Mouse (Mus musculus): ENCODE results near the gene Slc25a10. TPM values are rescaled to one million over a fixed set of nuclear protein-coding genes. Genes with fewer than 3 reads are reported as not detected.
A peak's percentile ranks its signal among the peaks of the same experiment; 100 is the strongest.

The Slc25a10 gene
- total RNA-seq (2021) = 10 to 100 TPM; 18.4 to 20.5 TPM

DNA sequence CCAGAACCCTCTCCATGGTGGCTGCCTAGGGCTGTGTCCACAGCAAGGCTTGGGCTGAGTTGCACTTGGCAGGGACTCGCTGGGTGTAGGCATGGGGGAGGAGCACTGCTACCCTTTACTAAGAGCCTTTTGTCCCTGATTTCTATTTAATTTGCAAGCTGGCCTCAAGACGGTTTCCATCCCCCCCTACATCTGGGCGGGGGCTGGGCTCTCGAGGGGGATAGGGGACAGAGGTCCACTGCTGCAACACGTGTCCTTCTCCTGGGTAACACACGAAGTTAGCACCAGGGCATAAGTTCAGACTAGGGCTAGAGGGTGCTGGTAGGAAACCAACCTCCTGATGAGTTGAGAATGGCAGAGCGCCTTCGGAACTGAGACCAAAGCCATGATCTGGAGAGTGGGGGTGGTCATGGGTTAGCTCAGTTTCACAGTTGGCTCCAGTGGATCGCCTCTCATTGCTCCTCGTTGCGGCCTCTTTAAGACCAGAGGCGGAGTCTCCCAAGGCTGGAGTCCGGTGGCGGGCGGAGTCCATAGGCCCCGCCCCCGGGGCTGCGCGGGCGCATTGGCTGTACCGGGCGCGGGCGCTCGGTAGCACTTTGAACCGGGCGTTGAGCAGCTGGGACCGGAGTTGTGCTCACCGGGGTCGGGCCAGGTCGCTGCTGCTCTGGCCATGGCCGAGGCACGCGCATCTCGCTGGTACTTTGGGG lies at the start of gene Slc25a10:
Slc25a10 (plus strand) TSS at position 524 of the 707 bp plus-strand sequence.
- intact Hi-C loops (cut with DNase I) = no loop called here
- DNase-seq (ENCODE audit: low spot score in 2 of 2) = peak; percentile 90 to 91

GRCm38 (mm10) chr11:120442344-120442743 lies 49.3 kb upstream of the Slc25a10 start, which contains the start of gene Tspan10:
Gene Tspan10, plus strand, starts transcription at chr11:120442644.
- DNase-seq (ENCODE audit: low spot score in 2 of 2) = no peak
- intact Hi-C loops (cut with DNase I) = no loop called here

DNA sequence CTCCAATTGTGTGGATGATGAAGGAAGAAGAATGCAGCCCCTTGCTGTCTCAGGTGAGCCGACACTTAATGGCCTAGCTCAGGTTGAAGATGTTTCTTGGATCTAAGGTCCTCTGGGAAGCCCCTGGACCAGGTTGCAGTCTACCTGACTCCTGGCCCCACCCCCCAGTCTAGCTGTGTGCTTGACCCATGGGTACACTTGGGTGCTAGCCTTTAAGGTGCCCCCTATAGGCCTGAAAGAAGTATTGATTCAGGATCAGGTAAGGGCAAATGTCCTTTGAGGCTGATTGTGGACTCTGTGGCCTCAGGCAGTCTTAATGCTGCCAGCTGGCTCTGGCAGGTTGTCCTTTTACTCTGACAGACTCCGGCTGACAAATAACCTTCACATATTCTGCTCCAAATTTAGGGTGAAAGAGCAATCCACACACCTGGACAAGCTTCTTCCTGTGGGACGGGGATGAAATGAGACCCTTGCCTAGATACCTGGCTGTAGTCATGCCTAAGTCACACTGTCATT lies 48.8 kb upstream of the Slc25a10 start:
- no peak for DNase-seq (ENCODE audit: low spot score in 2 of 2)
- intact Hi-C loops (cut with DNase I) = no loop called here

GRCm38 (mm10) chr11:120444106-120444505 lies 47.5 kb upstream of the Slc25a10 start:
- no peak for DNase-seq (ENCODE audit: low spot score in 2 of 2)

GRCm38 (mm10) chr11:120445475-120445874 lies 46.2 kb upstream of the Slc25a10 start:
- intact Hi-C loops (cut with DNase I) = no loop called here
- DNase-seq (ENCODE audit: low spot score in 2 of 2) = no peak

More at GRCm38 (mm10) chr11:120444106-120444505, 47.5 kb upstream of the Slc25a10 start:
- intact Hi-C loops (cut with DNase I) = no loop called here

- DNase-seq (ENCODE audit: low spot score in 2 of 2) = no peak
- intact Hi-C loops (cut with DNase I) = no loop called here
Measured at GRCm38 (mm10) chr11:120447179-120447578, 44.5 kb upstream of the Slc25a10 start.

DNA sequence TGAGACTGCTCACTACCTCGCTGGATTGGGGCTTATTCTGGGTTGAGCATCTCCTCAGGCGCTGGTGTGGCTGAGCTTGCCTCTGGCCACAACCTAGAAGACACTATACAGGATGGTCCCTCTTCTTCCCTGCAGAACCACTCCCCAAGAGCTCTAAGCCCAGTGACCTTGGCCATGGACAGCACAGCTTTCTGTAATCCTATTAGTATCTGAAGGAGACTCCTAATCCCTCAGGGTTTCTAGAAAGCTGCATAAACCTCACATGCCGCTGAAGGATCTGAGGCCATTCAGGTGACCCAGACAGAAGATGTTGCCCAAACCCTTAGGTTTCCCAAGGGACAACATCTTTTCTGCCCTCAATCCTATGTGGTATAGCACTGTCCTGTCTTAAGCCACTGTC lies 39.4 kb upstream of the Slc25a10 start:
- DNase-seq (ENCODE audit: low spot score in 2 of 2) = no peak
- intact Hi-C loops (cut with DNase I) = no loop called here

GRCm38 (mm10) chr11:120453306-120453705 lies 38.3 kb upstream of the Slc25a10 start, which contains the start of gene Pde6g:
Gene Pde6g, minus strand, starts transcription at chr11:120453500.
- intact Hi-C loops (cut with DNase I) = no loop called here
- DNase-seq (ENCODE audit: low spot score in 2 of 2) = no peak

DNA sequence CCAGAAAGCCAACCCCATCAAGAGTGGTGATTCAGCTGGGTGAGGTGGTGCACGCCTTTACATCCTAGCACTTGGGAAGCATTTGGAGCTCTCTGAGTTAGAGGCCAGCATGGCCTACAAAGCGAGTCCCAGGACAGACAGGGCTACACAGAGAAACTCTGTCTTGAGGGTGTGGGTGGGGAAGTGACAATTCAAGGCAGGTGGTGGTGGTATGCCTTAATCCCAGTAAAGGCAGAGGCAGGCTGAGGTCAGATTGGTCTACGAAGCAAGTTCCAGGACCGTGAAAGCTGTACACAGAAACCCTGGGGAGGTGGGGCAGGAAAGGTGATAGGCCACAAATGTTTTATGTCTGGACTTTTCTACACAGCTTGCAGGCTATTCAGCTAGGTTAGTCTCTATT lies 36.7 kb upstream of the Slc25a10 start:
- no peak for DNase-seq (ENCODE audit: low spot score in 2 of 2)
- intact Hi-C loops (cut with DNase I) = no loop called here

DNA sequence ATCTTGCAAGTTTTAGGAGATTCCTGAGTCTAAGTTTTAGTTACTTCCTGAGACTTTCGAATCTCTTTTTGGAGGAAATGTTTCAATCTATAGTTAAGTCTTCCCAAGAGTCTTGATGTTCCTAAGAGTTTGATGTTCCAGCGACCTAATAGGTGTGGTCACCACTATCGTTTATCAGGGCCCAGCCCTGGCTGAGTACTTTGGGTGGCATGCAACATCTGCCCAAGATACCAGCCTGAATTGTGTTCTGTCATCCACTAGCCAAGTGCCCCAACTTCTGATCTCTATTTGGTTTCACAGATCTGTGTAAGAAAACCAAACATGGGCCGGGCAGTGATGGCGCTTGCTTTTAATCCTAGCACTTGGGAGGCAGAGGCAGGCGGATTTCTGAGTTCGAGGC lies 36.2 kb upstream of the Slc25a10 start:
- DNase-seq (ENCODE audit: low spot score in 2 of 2) = no peak
- intact Hi-C loops (cut with DNase I) = no loop called here

- intact Hi-C loops (cut with DNase I) = no loop called here
- DNase-seq (ENCODE audit: low spot score in 2 of 2) = no peak
Measured at GRCm38 (mm10) chr11:120457370-120457769, 34.3 kb upstream of the Slc25a10 start.

DNA sequence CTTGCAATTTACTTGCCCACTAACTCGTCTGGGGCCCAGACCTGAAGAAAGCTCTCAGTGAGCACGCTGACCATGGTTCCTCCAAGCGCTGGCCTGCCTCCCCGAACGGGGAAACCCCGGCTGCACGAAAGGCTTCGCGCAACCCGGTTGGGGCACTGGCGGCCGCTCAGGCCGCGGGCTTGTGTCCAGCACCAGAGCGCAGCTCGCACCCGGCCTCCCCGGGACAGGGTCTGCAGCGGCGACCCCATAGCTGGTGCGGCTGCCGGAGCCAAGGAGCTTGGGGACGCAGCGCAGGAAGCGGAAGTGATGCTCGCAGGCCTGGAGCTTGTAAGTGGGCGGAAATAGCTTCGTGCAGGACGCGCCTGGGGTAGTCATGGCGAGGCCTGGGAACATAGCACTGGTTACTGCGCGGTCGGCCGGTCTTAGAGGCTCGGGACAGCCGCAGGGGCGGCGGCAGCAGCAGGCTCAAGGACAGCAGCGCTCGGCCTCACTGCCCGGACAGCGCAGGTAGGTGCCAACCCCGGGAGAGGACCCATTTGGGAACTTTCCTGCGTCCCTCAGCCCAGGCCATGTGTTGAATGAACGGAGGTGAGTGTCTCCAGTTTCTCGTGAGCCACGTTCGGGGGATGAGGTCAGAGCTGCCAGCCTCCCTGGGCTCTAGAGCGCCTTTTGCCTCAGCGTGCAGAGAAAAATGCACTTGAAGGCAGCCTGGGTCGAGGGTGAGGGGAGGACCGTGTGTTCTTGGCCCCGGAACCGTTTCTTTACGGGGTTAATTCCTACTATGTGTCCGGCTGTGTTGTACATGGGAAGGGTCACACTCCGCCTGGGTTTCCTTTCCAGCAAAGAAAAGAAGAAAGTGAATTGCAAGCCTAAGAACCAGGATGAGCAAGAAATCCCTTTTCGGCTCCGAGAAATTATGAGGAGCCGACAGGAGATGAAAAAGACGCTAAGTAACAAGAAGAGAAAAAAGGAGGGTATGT lies 33.6 kb upstream of the Slc25a10 start, which contains the start of the genes Oxld1 and Ccdc137:
Oxld1 (minus strand) TSS at position 297 of the 980 bp plus-strand sequence.
Ccdc137 (plus strand) TSS at position 344 of the 980 bp plus-strand sequence.
- intact Hi-C loops (cut with DNase I) = loop anchor here (1.0 kb wide), 1 partner anchor 21 kb away; the partner anchor contains the start of gene Nploc4
- DNase-seq (ENCODE audit: low spot score in 2 of 2) = peak; percentile 83

DNA sequence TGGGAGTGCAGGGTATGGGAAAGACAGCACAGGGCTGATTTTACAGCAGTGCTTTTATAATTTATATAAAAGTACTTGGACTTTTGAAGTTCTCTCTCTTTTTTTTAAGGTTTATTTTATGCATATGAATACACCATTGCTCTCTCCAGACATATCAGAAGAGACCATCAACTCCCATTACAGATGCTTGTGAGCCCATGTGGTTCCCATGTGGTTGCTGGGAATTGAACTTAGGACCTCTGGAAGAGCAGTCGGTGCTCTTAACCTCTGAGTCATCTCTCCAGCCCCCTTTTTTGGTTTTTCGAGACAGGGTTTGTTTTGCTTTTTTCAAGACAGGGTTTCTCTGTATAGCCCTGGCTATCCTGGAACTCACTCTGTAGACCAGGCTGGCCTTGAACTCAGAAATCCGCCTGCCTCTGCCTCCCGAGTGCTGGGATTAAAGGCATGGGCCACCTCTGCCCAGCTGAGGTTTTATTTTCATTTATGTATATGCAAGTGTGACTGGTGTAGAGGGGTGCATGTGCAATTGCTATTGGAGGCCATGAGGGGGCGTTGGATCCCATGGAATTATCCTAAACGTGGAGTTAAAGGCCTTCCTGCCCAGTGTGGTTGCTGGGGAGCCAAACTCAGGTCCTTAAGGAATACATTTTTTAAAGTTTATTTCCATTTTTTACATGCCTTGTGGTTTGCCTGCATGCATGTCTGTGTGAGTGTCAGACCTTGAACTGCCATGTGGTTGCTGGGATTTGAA lies 32.6 kb upstream of the Slc25a10 start:
- DNase-seq (ENCODE audit: low spot score in 2 of 2) = no peak
- intact Hi-C loops (cut with DNase I) = loop anchor here (1.0 kb wide), 1 partner anchor 22 kb away; the partner anchor contains the start of gene Nploc4

GRCm38 (mm10) chr11:120463536-120463935 lies 28.1 kb upstream of the Slc25a10 start:
- DNase-seq (ENCODE audit: low spot score in 2 of 2) = no peak
- intact Hi-C loops (cut with DNase I) = no loop called here

- DNase-seq (ENCODE audit: low spot score in 2 of 2) = no peak
- intact Hi-C loops (cut with DNase I) = no loop called here
Measured at GRCm38 (mm10) chr11:120464365-120464764, 27.3 kb upstream of the Slc25a10 start.

GRCm38 (mm10) chr11:120465521-120465920 lies 26.1 kb upstream of the Slc25a10 start:
- intact Hi-C loops (cut with DNase I) = no loop called here

GRCm38 (mm10) chr11:120467051-120467735 lies 24.4 kb upstream of the Slc25a10 start, which contains the start of gene Arl16:
Gene Arl16, minus strand, starts transcription at chr11:120467607.
- intact Hi-C loops (cut with DNase I) = loop anchor here (1.0 kb wide), 1 partner anchor 17 kb away; the partner anchor contains the start of gene Mrpl12
- peak; percentile 94 to 98 for DNase-seq (ENCODE audit: low spot score in 2 of 2)

More at GRCm38 (mm10) chr11:120465521-120465920, 26.1 kb upstream of the Slc25a10 start:
- no peak for DNase-seq (ENCODE audit: low spot score in 2 of 2)

DNA sequence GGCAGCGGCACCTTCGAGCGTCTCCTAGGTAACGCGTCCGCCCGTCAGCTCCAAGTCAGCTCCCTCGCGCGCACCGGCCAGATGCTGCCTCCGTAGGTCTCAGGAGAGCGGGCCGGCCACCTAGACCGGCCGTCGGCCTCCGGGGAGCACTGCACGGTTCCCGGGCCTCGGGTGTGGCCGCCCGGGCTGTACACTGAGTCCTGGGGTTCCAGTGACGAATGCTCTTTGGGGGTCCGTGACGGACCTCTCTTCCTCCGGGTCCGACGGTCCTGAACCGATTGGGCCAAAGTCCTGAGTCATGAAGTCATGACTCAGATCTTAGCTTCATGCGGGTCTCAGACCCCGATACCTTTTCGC lies 23.9 kb upstream of the Slc25a10 start:
- no peak for DNase-seq (ENCODE audit: low spot score in 2 of 2)
- intact Hi-C loops (cut with DNase I) = loop anchor here (1.0 kb wide), 1 partner anchor 17 kb away; the partner anchor contains the start of gene Mrpl12
